Mouse (Mus musculus) kidney, postnatal 25 days (tissue): ENCODE data around the gene Atp2c2.

Source experiments
- DNase-seq, 2 experiments: peaks; one replicate each; pipeline ENCODE4 v3.0.0; 2021; ENCODE audit warnings: mixed read lengths in 2 of 2

The Atp2c2 gene

DNA sequence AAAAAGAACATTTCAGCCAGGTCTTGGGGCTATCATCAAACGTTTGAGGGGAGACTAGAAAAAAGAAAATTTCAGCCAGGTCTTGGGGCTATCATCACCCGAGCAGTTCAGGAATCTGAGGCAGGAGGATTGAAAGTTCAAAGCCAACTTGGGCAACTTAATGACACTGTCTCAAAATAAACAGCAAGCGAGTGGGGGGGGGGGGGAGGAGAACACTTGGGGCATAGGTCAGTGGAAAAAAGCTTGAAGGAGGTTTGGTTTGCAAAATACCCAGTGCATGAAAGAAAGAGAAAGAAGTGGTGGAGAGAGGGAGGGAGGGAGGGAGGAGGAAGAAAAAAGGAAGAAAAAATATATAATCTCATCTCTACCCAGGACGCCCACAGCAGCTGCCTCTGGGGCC is 87.5 kb downstream of the Atp2c2 start:
- DNase-seq: no peak

DNA sequence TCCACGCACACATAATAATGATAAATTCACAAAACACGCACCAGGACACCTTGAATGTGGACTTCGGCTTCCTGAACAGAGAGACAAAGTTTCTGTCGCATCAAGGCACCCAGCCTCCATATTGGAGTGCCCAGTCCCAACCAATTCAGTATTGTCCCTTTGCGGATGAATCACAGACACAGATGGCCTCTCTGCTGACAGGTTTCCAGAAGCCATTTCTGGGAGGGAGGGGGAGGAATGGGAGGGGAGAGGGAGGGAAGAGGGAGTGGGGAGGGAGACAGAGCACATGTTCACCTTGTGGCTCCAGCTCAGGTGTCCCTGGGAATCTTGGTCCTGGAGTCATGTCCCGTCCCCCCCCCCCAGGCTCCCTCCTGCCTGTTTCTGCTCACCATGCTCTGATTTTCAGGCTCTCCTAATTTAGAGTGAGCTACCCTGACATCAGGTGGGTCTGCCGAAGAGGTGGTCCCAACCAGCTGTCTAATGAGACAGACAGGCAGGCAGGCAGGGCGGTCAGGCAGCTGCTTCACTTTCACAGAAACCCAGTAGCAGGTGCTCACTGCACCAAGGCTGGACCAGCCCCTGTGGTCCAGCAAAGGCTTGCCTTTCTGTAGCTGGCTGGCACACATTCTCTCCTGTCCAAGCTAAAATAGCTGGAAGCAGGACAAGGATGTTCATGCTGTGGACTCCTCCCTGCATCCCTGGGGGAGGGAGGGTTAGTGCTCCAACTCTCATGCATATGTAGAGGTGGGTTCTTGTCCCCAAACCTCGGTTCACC is 89.0 kb downstream of the Atp2c2 start:
- DNase-seq: peak in 1 of 2 experiments; percentile 51

DNA sequence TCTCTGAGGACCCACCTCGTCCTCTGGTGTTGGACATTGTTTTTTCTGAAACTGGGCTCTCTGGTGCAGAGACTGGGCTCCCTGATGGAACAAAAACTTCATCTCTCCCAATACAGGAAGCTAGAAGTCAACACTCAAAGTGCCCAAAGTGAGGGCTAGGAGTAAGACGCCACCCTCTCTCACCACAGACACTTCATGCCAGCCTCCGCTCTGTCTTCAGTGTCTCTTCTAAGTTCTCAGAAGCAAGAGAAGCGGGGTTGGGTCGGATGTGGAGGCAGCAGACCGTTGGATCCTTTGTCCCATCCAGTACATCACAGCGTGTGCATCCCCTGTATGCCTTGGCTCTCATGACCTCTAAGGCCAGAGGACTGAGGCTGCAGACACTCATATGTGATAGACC is 89.8 kb downstream of the Atp2c2 start:
- DNase-seq: no peak

DNA sequence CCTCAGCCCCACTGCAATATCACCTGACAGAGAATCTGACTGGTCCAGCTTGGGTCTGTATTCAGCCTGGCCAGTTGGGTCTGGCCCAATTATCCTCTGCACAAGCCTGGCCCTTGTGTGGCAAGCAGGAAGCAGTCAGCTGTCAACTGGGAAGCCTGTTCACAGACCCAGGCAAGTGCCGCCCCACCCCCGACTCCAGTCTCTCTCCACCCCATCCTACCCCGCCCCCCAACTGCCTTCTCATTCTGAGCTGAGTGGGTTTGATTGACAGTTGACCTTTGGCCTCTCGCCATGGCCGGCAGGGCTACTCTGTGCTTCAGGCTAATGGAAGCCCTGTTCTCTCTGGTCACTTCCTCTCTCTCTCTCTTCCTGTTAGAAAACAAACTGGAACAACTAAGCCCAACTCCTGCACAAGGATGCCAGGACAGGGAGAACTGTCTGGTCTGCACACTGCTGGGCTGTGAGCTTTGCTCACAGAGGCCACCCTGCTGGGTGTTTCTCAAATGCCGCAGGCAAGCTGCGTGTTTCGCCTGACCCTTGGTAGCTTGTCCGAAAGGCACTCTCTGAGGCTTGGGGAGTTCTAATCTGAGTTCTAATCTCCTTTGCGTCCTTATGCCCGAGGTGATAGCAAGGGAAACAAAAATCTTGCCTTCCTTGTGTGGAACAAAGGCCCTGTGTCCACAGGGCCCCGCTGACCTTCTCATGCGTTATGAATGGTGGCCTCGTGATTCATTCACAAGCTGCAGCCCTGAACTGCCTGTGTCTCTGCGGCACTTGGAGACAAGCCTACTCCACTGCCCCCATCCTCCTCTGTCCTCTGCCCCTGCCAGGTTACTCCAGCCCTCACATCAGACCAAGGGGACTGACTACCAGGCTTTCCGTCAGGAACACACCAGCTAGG is 92.2 kb downstream of the Atp2c2 start:
- peak; percentile 76 to 89 for DNase-seq

DNA sequence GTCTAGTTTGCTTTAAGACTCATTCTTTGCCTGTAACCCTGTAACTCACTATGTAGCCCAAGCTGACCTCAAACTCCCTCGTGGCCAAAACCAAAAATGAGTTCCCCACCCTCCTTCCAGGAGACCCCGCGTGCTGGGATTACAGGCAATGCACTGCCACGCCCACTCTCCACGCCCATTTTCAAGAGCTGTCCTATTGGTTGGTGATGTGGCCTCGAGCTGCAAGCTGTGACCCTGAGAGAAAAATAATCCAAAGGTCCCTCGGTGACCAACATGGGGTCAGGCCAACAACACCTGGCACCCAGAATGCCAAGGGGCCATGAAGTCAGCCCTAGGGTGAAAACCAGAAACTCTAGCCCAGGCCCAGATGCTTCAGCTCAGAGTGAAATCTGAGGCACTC is 94.9 kb downstream of the Atp2c2 start:
- DNase-seq: no peak

DNA sequence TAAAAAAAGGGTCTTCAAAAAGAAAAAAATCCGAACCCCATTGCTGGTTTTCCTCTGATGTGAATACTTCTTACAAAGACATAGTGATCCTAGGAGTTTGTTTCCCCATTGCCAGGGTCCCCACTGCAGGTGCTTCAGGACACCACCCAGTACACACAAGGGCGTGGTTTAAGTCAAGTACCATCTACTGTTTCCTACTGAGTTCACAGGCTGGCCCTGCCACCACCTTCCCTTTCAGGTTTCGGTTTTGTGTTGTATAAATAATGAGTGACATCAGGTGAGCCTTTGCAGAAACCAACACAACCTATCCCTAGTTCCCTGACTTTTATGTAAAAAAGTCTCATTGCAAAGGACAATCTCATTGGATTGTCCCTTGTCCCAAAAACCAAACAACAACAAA is 95.8 kb downstream of the Atp2c2 start:
- DNase-seq: no peak

DNA sequence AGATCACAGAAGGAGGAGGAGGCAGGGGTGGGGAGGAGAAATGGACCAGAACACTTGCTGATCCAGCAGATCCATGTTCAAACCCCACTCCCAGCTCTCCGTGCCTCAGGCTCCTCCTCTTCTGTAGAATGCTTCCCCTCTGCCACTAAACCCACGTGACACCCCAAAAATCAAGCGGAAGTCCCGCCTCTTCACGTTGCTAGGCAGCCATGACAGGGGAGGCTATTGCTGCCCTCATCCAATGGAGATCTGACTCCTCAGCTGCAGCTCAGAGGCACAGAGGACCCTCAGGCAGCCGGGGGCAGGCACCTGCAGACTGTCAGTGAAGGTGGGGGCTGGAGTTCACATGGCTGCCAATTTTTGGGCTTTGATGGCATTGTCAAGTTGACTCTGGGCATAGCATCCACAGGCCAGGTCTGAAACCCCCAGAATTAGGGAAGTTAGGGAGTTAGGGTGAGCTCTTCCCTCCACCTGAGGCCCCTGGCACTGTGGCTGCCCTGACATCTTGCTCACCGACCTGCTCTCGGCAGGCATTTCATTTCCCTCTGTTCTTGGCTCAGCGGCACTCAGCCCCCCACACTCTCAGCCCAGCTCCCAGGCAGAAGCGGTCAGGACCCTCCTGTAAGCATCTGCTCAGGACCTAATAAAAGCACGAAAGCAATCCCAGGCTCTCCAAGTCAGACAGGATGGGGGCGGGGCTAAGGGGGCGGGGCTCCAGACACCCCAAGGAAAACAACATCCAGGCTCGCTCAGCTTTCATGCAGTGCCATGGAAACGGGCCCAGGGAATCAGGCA is 98.6 kb downstream of the Atp2c2 start:
- peak; percentile 64 to 80 for DNase-seq

DNA sequence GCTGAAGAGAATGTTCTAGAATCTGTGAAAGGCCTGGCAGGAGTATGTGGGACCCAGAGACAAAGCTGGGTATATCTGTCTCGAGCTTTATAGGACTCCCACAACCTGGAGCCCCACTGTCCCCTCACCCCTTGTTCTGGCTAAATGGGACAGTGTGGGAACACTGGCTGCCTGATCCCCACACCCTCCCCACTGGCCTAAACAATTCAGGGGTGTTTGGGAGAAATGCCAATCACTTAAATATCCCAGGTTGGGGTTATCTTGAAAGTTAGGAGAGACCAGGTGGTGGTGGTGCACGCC is 99.1 kb downstream of the Atp2c2 start:
- no peak for DNase-seq

DNA sequence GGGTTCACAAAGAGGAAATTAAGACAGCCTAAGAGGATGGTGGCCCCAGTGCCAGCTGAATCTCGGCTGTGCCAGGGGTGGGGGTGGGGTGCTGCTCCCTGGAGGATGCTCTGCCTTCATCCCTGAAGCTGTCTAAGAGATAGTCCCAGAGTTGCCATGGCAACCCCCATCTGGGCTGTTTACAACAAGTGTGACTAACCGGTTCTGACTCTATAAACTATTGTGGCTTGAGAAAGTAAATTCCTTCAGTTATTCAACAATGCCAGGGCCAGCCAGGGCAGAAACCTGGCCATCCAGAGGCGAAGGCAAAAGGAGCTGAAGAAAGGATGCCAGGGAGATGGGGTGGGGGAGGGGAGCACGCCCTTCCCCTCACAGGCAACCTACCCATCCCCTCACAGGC is 101.4 kb downstream of the Atp2c2 start:
- DNase-seq: no peak

DNA sequence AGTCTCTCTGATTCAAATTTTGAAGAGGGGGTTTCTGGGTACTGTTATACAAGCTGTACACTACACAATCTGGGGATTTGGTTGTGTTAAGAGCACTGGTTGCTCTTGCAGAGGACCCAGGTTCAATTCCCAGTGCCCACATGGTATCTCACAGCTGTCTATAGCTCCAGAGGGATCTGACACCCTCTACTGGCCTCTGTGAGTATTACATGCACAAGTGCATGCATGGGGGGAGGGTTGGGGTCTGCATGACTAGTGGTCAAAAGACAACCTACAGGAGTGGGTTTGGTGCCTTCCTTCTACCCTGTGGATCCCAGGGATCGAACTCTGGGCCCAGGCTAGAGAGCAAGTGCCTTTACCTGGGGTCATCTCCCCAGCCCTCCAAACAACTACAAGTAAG is 102.8 kb downstream of the Atp2c2 start:
- DNase-seq: peak in 1 of 2 experiments; percentile 30

DNA sequence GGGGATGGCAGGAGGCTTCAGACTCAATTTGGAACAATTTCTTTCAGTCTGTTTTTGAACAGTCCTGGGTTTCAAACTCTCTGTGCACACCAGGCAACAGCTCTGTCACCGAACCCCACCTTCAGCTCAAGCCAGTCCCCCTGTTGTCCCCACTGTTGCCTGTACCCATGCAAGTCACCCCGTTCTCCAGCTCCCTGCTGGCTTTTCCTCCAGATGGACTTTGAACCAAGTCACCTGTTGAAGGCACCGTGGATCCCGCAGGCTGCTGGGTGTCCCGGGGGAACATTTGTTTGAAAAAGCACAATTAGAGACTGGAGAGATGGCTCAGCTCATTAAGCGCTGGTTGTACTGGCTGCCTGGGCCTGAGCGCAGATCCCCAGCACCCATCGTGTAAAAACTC is 105.5 kb downstream of the Atp2c2 start:
- DNase-seq: peak in 1 of 2 experiments; percentile 52

DNA sequence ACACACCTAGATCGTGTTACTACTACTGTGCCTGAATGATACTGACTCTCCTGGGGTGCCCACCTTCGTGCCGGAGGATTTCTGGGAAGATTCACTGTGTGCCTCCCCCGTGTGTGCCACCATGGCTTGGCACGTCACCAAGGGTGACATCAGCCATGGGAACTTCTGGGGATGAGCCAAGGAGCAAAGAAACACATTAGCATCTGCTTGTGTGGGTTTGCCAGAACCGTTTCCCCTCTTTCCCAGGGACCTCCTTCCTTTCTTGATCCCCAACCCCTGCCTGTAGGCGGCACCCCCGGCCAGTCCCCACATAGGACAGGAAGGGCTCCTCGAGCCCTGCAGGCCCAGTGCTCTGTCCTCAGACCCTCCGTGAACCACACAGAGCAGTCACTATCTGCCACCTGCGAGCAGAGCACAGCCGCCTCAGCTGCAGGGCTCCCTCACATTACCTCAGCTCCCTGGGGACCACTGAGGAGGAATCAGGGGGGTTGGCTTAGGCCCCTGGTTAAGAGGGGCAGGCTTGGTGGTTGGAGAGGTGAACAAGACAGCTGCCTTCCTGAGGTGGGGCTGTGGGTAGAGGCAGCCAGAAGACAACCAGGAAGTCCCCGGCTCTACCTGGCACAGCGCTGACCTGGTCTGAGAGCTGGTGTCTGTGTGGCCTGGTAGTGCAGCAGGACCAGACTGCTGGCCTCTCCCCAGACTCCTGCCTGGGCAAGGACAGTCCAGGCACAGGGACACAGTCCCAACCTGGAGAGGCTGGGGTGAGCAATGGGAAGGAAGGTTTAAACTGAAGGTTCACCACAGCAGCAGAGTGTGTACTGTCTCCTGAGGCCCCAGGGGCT is 106.8 kb downstream of the Atp2c2 start:
- DNase-seq: peak in 1 of 2 experiments; percentile 52
